Mouse (Mus musculus): ENCODE results near the gene Zar1. TPM values are rescaled to one million over a fixed set of nuclear protein-coding genes. Genes with fewer than 3 reads are reported as not detected.
"Not testable (repeated sequence)": the region's sequence is repeated elsewhere in the genome, so short reads cannot be mapped to it uniquely, and the experiment has no call there.

The Zar1 gene
- not detected in 2 replicates for polyA plus RNA-seq (2012; rRNA removed)

GRCm38 (mm10) chr5:72580970-72581332 is at the start of gene Zar1:
Zar1 (minus strand) TSS chr5:72581254.
- WGBS = 13% methylated on average over 20 of the region's 21 CpGs
- not testable (repeated sequence) for DNase-seq (ENCODE audit: low read depth, low spot score)

DNA sequence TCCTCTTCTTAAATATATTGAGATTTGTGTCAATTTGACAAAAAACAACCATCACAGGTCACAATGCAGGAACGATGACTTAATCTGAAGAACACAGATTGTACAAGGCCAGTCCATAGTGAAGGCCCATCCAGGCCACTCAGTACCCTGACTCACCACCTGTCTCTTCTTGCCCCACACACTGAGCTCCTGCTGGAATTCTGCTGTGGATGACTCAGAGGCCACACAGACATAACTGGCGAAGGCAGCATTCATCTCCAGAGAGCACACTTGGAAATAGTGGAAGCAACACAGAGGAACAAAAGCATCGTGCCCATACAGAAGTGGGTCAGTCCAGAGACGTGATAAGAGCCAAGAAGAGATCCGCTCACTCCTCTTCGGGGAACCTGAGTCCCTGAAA is 49.0 kb upstream of the Zar1 start:
- no peak for DNase-seq (ENCODE audit: low read depth, low spot score)
- 91% methylated on average over 6 of the region's 6 CpGs for WGBS

- no peak for DNase-seq (ENCODE audit: low read depth, low spot score)
- WGBS = 95% methylated on average over 1 of the region's 1 CpGs
Measured at GRCm38 (mm10) chr5:72621022-72621421, 40.0 kb upstream of the Zar1 start.

DNA sequence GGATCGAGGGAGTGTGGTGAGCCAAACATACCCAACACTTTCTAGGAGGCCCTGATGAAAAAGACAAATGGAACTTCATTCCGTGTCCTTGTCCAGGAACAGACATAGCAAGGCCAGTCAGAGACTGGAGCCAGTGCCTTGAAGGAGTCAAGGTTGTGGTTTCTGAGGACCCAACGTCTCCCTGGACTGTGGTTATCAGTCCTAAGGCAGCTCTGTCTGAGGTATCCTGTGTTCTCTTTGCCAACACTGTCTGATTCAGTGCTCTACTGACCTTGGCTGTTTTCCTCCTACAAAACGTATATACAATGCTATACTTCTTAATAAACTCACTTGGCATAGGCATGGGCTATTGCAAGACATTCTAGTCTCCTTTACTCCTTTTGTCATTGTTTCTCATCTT is 36.4 kb upstream of the Zar1 start:
- no peak for DNase-seq (ENCODE audit: low read depth, low spot score)
- 84% methylated on average over 4 of the region's 4 CpGs for WGBS

GRCm38 (mm10) chr5:72603138-72603537 is 22.1 kb upstream of the Zar1 start:
- 34% methylated on average over 4 of the region's 4 CpGs for WGBS

GRCm38 (mm10) chr5:72601006-72601405 is 20.0 kb upstream of the Zar1 start:
- WGBS = 15% methylated on average over 5 of the region's 5 CpGs
- peak; percentile 13 for DNase-seq (ENCODE audit: low read depth, low spot score)

More at GRCm38 (mm10) chr5:72603138-72603537, 22.1 kb upstream of the Zar1 start:
- DNase-seq (ENCODE audit: low read depth, low spot score) = no peak

- WGBS = 2% methylated on average over 38 of the region's 38 CpGs
- no peak for DNase-seq (ENCODE audit: low read depth, low spot score)
Measured at GRCm38 (mm10) chr5:72587192-72587681, 6.2 kb upstream of the Zar1 start, which contains the start of gene Gm5868. Gm5868 (minus strand) TSS chr5:72587551.

GRCm38 (mm10) chr5:72586667-72587191 is 5.7 kb upstream of the Zar1 start:
- not testable (repeated sequence) for DNase-seq (ENCODE audit: low read depth, low spot score)
- 46% methylated on average over 25 of the region's 25 CpGs for WGBS

- DNase-seq (ENCODE audit: low read depth, low spot score) = not testable (repeated sequence)
- WGBS = 36% methylated on average over 7 of the region's 7 CpGs
Measured at GRCm38 (mm10) chr5:72586122-72586521, 5.1 kb upstream of the Zar1 start.

DNA sequence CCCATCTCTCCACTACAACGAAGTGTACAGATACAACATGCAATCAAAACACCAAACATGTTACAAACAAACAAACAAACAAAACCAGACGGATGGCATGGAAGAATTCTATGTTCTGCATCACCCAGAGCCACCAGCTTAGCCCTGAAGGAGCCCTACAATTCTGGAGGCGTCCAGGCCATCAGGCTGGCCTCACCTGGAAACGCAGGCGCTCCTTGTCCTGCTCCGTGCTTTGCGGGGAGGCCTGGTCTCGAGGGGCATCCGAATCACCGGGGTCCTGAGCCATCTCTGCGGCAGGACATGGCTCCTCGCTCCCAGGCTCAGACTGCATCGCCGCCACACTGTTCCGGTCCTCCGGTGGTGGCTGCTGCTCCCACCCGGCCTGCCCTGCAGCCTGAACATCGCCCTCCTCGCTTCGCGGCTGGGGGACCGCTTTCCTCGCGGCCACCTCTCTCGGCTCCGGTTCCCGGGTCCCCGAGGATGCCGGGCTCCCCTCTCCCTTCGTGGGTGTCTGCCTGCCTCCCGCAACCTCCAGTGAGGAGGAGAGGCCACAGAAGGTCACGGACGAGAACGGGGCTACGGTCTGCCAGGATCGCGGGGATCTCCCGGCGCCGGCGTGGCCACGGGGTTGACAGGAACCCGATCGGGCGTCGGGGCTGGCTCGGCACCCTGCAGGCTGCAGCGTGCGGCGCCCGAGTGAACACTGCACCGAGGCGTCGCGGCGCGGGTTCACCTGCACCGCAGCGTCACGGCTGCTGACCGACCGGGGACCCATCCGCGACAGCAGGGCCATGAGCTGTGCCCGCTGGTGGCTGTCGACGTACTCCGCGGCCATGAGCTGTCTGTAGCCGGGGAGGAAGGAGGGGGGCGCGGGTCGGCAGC is 725 bp downstream of the Zar1 start:
- WGBS = 6% methylated on average over 69 of the region's 73 CpGs
- DNase-seq (ENCODE audit: low read depth, low spot score) = not testable (repeated sequence)

DNA sequence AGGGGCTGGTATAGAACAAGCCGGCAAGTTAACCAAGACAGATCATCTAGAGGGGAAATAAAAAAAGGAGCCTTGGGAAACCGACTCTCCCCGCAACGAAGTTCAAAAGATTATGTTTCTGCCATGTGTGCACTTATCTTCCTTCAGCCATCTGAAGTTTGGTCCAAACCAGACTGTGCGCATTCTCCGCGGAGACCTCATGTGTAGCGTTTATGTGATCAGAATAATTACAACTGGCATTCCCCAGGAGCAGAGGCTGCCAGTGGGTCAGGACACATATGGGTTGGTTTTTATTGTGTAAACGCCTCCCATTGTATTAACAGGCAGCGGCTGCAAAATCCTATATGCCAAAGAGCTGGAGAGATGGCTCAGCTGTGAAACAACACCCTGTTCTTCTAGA is 1.5 kb downstream of the Zar1 start:
- DNase-seq (ENCODE audit: low read depth, low spot score) = not testable (repeated sequence)
- 63% methylated on average over 10 of the region's 10 CpGs for WGBS

- 73% methylated on average over 5 of the region's 5 CpGs for WGBS
- DNase-seq (ENCODE audit: low read depth, low spot score) = no peak
Measured at GRCm38 (mm10) chr5:72565621-72566020, 15.4 kb downstream of the Zar1 start.

DNA sequence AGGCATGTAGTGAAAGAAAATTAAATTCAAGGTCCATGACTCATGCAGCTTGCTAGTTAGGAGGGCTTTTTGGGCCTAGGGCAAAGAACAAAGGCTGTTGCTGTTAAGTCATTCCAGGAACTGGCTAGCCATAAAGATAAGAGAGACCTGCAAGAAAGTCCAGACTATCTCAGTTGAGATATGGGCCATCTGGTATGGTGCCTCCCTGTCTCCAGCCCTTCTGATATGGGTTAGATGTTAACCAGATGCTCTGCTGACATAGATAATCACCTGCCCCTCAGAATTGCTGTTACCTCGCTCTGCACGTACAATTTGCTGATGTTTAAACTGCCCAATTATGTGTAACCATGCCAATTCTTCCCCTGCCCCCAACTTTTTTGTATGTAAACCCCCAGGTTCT is 17.9 kb downstream of the Zar1 start:
- not testable (repeated sequence) for DNase-seq (ENCODE audit: low read depth, low spot score)
- WGBS = 68% methylated on average over 2 of the region's 2 CpGs

DNA sequence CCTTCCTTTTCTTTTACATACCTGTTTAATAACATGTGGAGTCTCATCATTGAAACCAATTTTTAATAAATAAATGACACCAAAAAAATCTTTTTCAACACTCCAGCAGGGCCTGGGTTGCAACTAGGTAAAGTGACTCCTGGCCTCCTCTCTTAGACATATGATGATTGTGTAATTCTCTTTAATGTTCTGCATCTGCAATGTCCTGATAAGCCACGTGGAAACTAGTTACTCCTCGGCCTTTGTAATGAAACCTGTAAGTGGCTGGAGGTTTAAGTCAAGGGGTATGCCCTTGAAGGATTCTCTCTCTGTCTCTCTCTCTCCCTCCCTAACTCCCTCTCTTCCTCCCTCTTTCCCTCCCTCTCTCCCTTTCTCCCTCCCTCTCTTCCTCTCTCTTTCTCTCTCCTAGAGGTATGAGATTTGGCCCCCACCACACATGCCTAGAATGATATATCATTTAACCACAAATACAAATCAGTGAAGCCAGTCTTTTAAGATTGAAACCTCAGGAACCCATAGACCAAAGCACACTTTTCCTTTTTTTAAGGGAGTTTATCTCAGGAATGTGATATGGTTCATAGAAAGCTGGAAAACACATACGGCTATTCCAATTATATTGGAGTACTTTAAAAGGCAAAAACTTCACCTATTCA is 20.0 kb downstream of the Zar1 start:
- DNase-seq (ENCODE audit: low read depth, low spot score) = no peak
- 76% methylated on average over 3 of the region's 3 CpGs for WGBS

GRCm38 (mm10) chr5:72559544-72560049 is 21.5 kb downstream of the Zar1 start, which contains the start of gene Nfxl1:
Nfxl1 (minus strand) TSS chr5:72559684.
- DNase-seq (ENCODE audit: low read depth, low spot score) = peak; percentile 99
- under 1% methylated on average over 42 of the region's 42 CpGs for WGBS

DNA sequence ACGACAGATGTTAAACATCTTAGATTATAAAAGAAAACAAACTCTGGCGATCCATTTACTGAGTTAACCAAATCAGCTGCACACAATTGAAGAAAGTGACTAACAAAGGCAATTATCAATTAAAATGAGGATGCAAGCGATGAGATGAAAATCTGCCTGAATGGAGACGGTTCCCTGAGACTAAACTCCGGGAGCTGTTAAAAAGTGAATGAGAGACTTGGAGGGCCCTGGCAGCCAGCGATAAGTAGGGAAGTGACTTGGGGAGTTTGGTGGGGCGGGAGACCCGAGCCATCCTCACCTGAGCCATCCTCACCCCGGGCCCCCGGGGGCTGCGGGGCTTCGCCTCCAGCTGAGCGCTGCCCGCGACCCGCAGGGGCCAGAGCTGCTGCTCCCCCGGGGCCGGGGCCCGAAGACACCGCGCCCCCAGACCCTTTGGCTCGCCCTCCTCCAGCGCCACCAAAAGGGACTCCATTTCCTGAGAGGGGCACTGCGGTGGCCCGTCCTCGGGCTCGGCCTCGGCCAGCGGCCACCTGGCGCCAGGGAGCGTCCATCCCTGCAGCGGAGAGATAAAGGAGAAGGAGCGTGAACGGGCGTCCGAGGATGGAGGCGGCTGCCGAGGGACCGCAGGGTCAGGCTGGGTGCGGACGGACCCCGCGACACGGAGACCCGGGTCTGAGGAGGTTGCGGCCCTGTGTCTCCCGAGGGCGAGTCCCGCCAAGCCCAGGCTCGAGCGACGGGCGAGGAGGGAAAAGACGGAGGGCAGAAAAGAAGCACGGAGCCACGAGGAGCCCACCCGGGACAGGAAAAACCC is 22.1 kb downstream of the Zar1 start:
- WGBS = under 1% methylated on average over 57 of the region's 57 CpGs

GRCm38 (mm10) chr5:72556245-72556644 is 24.8 kb downstream of the Zar1 start:
- WGBS = 73% methylated on average over 3 of the region's 3 CpGs
- no peak for DNase-seq (ENCODE audit: low read depth, low spot score)

More for the DNA sequence above, 22.1 kb downstream of the Zar1 start:
- no peak for DNase-seq (ENCODE audit: low read depth, low spot score)

- WGBS = 90% methylated on average over 3 of the region's 3 CpGs
- no peak for DNase-seq (ENCODE audit: low read depth, low spot score)
Measured at GRCm38 (mm10) chr5:72551209-72551608, 29.8 kb downstream of the Zar1 start.

- DNase-seq (ENCODE audit: low read depth, low spot score) = no peak
- WGBS = 97% methylated on average over 3 of the region's 3 CpGs
Measured at GRCm38 (mm10) chr5:72528896-72529295, 52.2 kb downstream of the Zar1 start.
